Mouse (Mus musculus): Measurements from ENCODE around the gene Xpnpep1.

DNA sequence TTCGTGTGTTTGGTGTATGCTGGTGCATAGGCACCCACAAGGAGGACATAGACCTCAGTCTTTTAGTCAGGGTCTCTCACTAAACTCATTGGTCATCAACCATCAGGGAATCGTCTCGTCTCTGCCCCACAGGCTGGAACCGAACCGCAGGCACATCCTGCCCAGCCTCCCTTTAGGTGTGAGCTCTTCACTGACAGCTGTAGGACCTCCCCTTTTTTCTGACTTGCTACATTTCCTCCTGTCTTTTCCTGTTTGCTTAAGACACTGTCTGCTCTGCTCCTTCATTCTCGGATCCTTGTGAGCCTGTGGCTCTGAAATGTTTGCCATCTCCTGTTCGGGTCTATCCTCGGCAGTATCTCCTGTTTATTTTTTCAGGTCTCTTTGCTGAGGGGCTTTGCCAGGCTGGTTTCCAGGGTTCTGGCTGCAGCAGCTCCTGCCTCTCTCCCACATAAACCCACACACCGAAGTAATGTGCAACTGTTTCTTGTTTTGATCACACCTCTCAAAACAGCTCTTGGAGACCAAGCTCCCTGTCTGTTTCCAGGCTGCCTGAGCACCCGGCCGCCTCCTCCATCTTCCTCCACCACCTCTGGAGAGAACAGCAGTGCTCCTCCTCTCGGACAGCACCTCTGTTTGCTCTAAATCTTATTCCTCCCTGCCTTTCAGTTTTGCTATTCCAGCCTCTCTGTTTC is 60.8 kb downstream of the Xpnpep1 start:
- TF ChIP-seq CTCF (conservative IDR thresholded peaks at IDR 0.05; ENCODE audit: insufficient read depth, insufficient read length, low read depth, low read length) (no peak), POLR2A (IDR thresholded peaks at IDR 0.05; ENCODE audit: low read depth, low read length) (no peak)
